Mouse (Mus musculus): ENCODE measurements around the gene Ky. TPM values are rescaled to one million over a fixed set of nuclear protein-coding genes. Genes with fewer than 3 reads are reported as not detected.

The Ky gene
- polyA plus RNA-seq, 1 experiment from 2014 or later = 0.92 TPM

DNA sequence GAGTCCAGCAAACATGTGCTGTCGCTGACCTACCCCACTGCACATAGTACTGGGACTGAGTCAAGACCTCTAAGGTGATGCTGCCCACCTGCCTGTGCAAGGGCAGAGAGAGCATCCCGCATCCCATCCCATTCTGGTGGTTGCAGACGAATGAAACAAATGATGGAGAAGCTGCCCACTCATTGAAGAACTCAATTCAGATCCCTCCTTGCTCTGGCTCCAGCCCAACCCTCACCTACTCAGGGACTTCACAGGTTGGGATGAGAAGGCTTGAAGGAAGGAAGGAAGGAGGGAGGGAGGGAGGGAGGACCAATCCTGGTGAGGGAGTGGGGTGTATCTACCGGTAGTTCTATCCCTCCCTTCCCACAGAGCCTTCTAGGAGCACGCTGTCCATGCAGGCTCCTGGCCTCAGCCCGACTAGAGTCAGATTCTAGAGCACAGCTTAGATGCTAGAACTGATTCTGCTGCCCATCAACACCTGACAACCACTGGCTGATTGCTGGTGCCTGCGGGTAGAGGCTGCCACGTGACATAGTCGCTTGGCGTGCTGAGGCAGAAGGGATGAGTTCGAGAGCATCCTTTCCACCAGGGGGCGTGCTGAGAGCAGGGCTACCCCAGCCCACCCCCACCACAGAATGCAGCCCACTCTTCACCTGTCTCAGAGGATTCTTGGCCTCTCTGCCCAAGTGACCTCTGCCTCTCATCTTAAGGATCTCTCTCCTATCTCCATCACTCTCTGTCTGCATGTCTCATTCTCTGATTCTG is 13.3 kb upstream of the Ky start:
- Histone ChIP-seq H3K4me3 (replicated peaks; ENCODE audit: low read length) (no peak overlapping the region), H3K27ac (no peak overlapping the region), H3K4me2 (replicated peaks) (no peak overlapping the region), H3K36me3 (replicated peaks; ENCODE audit: control insufficient read depth, insufficient read depth) (no peaks in the 10 kb centered on the region), H3K4me1 (replicated peaks; ENCODE audit: control insufficient read depth, insufficient read depth, low read length) (no peaks in the 10 kb centered on the region), H3K9me3 (ENCODE audit: control insufficient read depth, low read length) (no peaks in the 10 kb centered on the region), H3K9ac (no peak overlapping the region), H3K27me3 (ENCODE audit: control insufficient read depth, insufficient read depth, low read length) (no peaks in the 10 kb centered on the region)
- ATAC-seq (ENCODE audit: low FRiP score) (no peak), DNase-seq (ENCODE audit: low spot score) (no peak)
- 38% methylated on average over 12 of the region's 12 CpGs for WGBS

GRCm38 (mm10) chr9:102493044-102493443 is 12.5 kb upstream of the Ky start:
- no peak for ATAC-seq (ENCODE audit: low FRiP score)
- Histone ChIP-seq H3K4me1 (replicated peaks; ENCODE audit: control insufficient read depth, insufficient read depth, low read length) (no peaks in the 10 kb centered on the region), H3K9me3 (ENCODE audit: control insufficient read depth, low read length) (no peaks in the 10 kb centered on the region), H3K27me3 (ENCODE audit: control insufficient read depth, insufficient read depth, low read length) (no peaks in the 10 kb centered on the region), H3K27ac (no peak overlapping the region), H3K4me3 (replicated peaks; ENCODE audit: low read length) (no peak overlapping the region), H3K4me2 (replicated peaks) (no peak overlapping the region), H3K9ac (no peak overlapping the region), H3K36me3 (replicated peaks; ENCODE audit: control insufficient read depth, insufficient read depth) (no peaks in the 10 kb centered on the region)
- DNase-seq (ENCODE audit: low spot score) = no peak
- 38% methylated on average over 4 of the region's 4 CpGs for WGBS

GRCm38 (mm10) chr9:102493916-102494315 is 11.6 kb upstream of the Ky start:
- Histone ChIP-seq H3K4me1 (replicated peaks; ENCODE audit: control insufficient read depth, insufficient read depth, low read length) (no peaks in the 10 kb centered on the region), H3K36me3 (replicated peaks; ENCODE audit: control insufficient read depth, insufficient read depth) (no peaks in the 10 kb centered on the region), H3K4me2 (replicated peaks) (no peak overlapping the region), H3K9me3 (ENCODE audit: control insufficient read depth, low read length) (no peaks in the 10 kb centered on the region), H3K27ac (no peak overlapping the region), H3K27me3 (ENCODE audit: control insufficient read depth, insufficient read depth, low read length) (no peaks in the 10 kb centered on the region), H3K9ac (no peak overlapping the region), H3K4me3 (replicated peaks; ENCODE audit: low read length) (no peak overlapping the region)
- ATAC-seq (ENCODE audit: low FRiP score) = no peak
- DNase-seq (ENCODE audit: low spot score) = no peak
- WGBS = 97% methylated on average over 2 of the region's 2 CpGs

DNA sequence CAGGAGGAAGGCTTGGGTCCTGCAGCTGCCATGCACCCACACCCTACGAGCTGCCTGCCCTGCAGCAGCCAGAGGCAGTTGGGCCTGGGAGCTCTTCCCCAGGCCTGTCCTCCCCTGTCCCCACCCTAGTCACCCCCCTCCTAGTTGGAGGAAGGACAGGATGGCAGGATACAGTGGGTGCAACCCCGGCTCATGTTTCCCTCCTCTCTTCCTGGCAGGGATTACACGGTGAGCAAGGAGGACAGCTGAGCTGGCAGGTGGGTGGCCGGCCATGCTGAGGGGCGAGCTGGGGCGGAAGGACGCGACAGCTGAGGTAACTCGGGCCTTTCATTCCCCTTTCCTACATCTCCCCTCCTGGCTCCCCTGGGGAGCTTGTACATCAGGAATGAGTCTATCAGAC is 11.1 kb upstream of the Ky start:
- no peaks in the 10 kb centered on the region for H3K9me3 ChIP-seq (ENCODE audit: control insufficient read depth, low read length)
- ATAC-seq (ENCODE audit: low FRiP score) = no peak
- H3K27ac ChIP-seq = no peak overlapping the region
- H3K4me1 ChIP-seq (replicated peaks; ENCODE audit: control insufficient read depth, insufficient read depth, low read length) = no peaks in the 10 kb centered on the region
- 79% methylated on average over 9 of the region's 9 CpGs for WGBS
- H3K9ac ChIP-seq = no peak overlapping the region
- no peak for DNase-seq (ENCODE audit: low spot score)
- no peaks in the 10 kb centered on the region for H3K27me3 ChIP-seq (ENCODE audit: control insufficient read depth, insufficient read depth, low read length)
- H3K4me3 ChIP-seq (replicated peaks; ENCODE audit: low read length) = no peak overlapping the region
- H3K4me2 ChIP-seq (replicated peaks) = no peak overlapping the region
- H3K36me3 ChIP-seq (replicated peaks; ENCODE audit: control insufficient read depth, insufficient read depth) = no peaks in the 10 kb centered on the region

GRCm38 (mm10) chr9:102495266-102495665 is 10.3 kb upstream of the Ky start:
- 97% methylated on average over 4 of the region's 4 CpGs for WGBS
- H3K9ac ChIP-seq = no peak overlapping the region
- no peaks in the 10 kb centered on the region for H3K9me3 ChIP-seq (ENCODE audit: control insufficient read depth, low read length)
- ATAC-seq (ENCODE audit: low FRiP score) (no peak), DNase-seq (ENCODE audit: low spot score) (no peak)
- no peaks in the 10 kb centered on the region for H3K36me3 ChIP-seq (replicated peaks; ENCODE audit: control insufficient read depth, insufficient read depth)
- H3K27ac ChIP-seq = no peak overlapping the region
- no peaks in the 10 kb centered on the region for H3K4me1 ChIP-seq (replicated peaks; ENCODE audit: control insufficient read depth, insufficient read depth, low read length)
- no peak overlapping the region for H3K4me2 ChIP-seq (replicated peaks)
- no peak overlapping the region for H3K4me3 ChIP-seq (replicated peaks; ENCODE audit: low read length)
- H3K27me3 ChIP-seq (ENCODE audit: control insufficient read depth, insufficient read depth, low read length) = no peaks in the 10 kb centered on the region

GRCm38 (mm10) chr9:102496481-102497041 is 9.0 kb upstream of the Ky start:
- H3K27me3 ChIP-seq (ENCODE audit: control insufficient read depth, insufficient read depth, low read length) = no peaks in the 10 kb centered on the region
- no peaks in the 10 kb centered on the region for H3K36me3 ChIP-seq (replicated peaks; ENCODE audit: control insufficient read depth, insufficient read depth)
- no peak overlapping the region for H3K4me3 ChIP-seq (replicated peaks; ENCODE audit: low read length)
- H3K9me3 ChIP-seq (ENCODE audit: control insufficient read depth, low read length) = no peaks in the 10 kb centered on the region
- H3K4me2 ChIP-seq (replicated peaks) = no peak overlapping the region
- DNase-seq (ENCODE audit: low spot score) (no peak), ATAC-seq (ENCODE audit: low FRiP score) (no peak)
- 72% methylated on average over 3 of the region's 3 CpGs for WGBS
- no peak overlapping the region for H3K9ac ChIP-seq
- H3K27ac ChIP-seq = no peak overlapping the region
- no peaks in the 10 kb centered on the region for H3K4me1 ChIP-seq (replicated peaks; ENCODE audit: control insufficient read depth, insufficient read depth, low read length)

DNA sequence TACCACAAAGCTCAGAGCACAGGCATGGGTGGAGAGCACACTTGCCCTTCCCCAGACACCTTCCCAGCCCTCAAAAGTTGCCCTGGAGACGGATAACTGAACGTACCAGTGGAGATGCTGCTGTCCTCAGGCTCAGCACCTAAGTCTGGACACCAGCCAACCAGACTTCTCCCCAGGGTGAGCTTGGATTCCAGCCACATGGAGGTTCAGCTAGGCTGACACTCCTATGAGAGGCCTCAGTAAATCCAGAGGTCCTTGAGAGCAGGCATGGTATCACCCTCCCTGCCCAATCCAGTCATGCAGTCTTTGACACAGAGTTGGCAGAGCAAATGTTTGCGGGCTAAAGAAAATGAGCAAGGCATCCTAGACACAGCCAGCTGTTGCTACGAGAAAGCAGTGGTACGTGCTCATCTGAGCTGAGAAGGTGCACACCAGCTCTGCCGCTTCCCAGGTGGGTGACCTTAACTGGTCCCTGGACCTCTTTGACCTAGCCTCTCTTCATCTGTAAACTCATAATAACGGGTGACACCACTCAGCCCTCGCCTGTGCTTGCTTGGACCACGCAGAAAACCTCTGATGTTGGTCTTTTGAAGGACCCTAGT is 8.4 kb upstream of the Ky start:
- 87% methylated on average over 9 of the region's 9 CpGs for WGBS

GRCm38 (mm10) chr9:102497833-102498430 is 7.6 kb upstream of the Ky start:
- WGBS = 89% methylated on average over 9 of the region's 9 CpGs
- no peaks in the 10 kb centered on the region for H3K4me1 ChIP-seq (replicated peaks; ENCODE audit: control insufficient read depth, insufficient read depth, low read length)

More for the DNA sequence above, 8.4 kb upstream of the Ky start:
- no peaks in the 10 kb centered on the region for H3K36me3 ChIP-seq (replicated peaks; ENCODE audit: control insufficient read depth, insufficient read depth)
- DNase-seq (ENCODE audit: low spot score) (no peak), ATAC-seq (ENCODE audit: low FRiP score) (no peak)
- no peaks in the 10 kb centered on the region for H3K4me1 ChIP-seq (replicated peaks; ENCODE audit: control insufficient read depth, insufficient read depth, low read length)
- no peak overlapping the region for H3K27ac ChIP-seq
- no peaks in the 10 kb centered on the region for H3K9me3 ChIP-seq (ENCODE audit: control insufficient read depth, low read length)
- no peak overlapping the region for H3K4me2 ChIP-seq (replicated peaks)
- H3K9ac ChIP-seq = no peak overlapping the region
- H3K27me3 ChIP-seq (ENCODE audit: control insufficient read depth, insufficient read depth, low read length) = no peaks in the 10 kb centered on the region
- no peak overlapping the region for H3K4me3 ChIP-seq (replicated peaks; ENCODE audit: low read length)

GRCm38 (mm10) chr9:102498701-102499100 is 6.8 kb upstream of the Ky start:
- no peak for ATAC-seq (ENCODE audit: low FRiP score)
- Histone ChIP-seq H3K4me1 (replicated peaks; ENCODE audit: control insufficient read depth, insufficient read depth, low read length) (no peaks in the 10 kb centered on the region), H3K36me3 (replicated peaks; ENCODE audit: control insufficient read depth, insufficient read depth) (no peaks in the 10 kb centered on the region), H3K27ac (no peak overlapping the region), H3K4me3 (replicated peaks; ENCODE audit: low read length) (no peak overlapping the region), H3K9ac (no peak overlapping the region), H3K4me2 (replicated peaks) (no peak overlapping the region), H3K27me3 (ENCODE audit: control insufficient read depth, insufficient read depth, low read length) (no peaks in the 10 kb centered on the region), H3K9me3 (ENCODE audit: control insufficient read depth, low read length) (no peaks in the 10 kb centered on the region)
- 94% methylated on average over 6 of the region's 6 CpGs for WGBS
- no peak for DNase-seq (ENCODE audit: low spot score)

More at GRCm38 (mm10) chr9:102497833-102498430, 7.6 kb upstream of the Ky start:
- no peak overlapping the region for H3K9ac ChIP-seq
- no peaks in the 10 kb centered on the region for H3K27me3 ChIP-seq (ENCODE audit: control insufficient read depth, insufficient read depth, low read length)
- H3K9me3 ChIP-seq (ENCODE audit: control insufficient read depth, low read length) = no peaks in the 10 kb centered on the region
- DNase-seq (ENCODE audit: low spot score) (no peak), ATAC-seq (ENCODE audit: low FRiP score) (no peak)
- H3K27ac ChIP-seq = no peak overlapping the region
- no peaks in the 10 kb centered on the region for H3K36me3 ChIP-seq (replicated peaks; ENCODE audit: control insufficient read depth, insufficient read depth)
- no peak overlapping the region for H3K4me3 ChIP-seq (replicated peaks; ENCODE audit: low read length)
- no peak overlapping the region for H3K4me2 ChIP-seq (replicated peaks)
